Mouse (Mus musculus): ENCODE measurements around the gene Gfra1.

The Gfra1 gene

DNA sequence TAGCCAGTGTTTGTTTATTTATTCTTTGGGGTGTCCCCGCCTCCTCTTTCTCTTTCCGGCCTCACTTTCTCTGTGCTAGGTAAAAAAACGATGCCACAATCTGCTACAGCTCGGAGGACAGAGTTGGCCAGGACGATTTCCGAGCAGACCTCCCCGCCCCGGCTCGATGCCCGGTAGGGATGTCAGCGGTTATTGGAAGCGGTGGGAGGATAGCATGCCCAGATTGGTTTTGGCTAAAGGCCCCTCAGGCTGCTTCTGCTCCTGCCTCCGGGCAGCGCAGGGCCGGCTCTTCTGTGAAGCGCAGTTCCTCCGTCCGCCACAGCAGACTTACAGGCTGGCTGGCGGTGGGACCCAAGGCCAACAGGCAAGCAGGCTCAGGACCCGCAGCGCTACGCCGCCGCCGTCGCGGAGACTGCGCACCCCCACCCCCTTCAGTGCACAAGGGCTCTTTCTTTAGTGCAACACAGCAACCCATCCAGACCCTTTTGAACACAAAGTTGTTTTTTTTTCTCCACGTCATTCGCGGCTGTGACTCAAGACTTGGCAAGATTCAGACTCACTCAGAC, at the start of gene Gfra1:
Gene Gfra1, minus strand, starts transcription at position 414 of the 566 bp plus-strand sequence.
- DNase-seq = peak in 1 of 2 experiments; percentile 18

DNA sequence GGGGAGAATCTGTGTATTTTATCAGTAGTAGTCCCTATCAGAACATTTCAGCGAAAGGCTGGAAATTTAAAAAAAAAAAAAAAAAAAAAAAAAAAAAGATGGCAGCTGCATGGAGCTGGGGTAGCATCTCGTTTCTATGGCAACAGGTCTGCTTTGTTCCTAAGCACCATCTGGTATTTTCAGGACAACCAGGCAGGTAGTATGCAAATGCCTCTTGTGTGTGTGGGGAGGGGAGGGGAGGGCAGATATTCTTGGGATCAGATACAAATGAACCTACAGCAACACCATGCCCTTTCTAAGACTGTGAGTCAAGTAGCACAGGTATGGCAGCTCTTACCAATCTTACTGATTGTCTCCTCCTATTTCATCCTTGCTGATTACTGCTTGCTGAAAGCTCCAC, 44.3 kb upstream of the Gfra1 start:
- no peak for DNase-seq

- no peak for DNase-seq
Measured at GRCm38 (mm10) chr19:58499420-58499966, 43.8 kb upstream of the Gfra1 start.

- no peak for DNase-seq
Measured at GRCm38 (mm10) chr19:58497106-58497505, 41.4 kb upstream of the Gfra1 start.

DNA sequence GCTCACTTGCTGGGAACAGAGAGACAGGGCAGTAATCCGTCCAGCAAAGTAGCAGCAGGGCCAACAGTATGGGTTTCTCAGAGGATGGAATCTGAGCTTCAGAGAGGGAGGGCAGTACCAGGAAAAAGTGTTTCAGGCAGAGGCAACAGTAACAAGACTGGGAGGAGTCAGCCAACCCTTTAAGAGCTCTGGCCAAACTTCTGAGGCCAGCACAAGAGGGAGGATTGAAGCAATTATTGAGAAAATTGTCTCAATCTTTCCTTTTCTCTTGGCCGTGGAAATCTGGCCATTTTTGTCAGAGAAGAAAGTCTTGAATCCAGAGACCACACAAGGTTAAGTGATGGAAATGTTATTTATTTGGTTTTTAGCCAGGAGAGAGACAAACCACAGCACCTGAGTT, 31.0 kb upstream of the Gfra1 start:
- no peak for DNase-seq

DNA sequence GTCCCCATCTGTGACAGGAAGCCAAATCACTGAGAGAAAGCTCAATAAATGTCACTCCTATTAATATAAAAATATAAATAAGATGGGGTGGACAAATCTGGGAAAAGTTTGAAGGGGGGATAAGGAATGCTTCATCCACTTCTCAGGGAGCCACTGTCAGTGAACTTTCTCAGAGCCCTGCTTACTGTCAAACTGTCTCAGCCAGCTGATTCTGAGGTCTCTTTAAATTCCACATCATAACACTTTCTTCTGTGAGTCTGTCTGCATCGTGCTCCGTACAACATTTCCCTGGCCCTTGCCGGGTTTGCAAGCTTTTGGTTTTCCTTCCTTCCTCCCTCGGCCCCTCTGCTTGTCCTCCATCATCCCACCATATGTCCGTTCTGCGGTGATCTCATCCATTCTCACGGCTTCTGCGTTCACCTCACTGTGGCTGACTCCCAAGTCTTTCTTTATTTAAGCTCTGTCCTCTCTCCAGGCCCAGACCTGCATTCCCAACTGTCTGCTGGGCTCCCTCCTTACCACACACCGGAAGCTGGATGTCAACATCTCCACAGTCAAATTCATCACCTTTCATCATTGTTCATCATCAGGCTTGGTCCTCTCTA, 26.8 kb upstream of the Gfra1 start:
- no peak for DNase-seq

DNA sequence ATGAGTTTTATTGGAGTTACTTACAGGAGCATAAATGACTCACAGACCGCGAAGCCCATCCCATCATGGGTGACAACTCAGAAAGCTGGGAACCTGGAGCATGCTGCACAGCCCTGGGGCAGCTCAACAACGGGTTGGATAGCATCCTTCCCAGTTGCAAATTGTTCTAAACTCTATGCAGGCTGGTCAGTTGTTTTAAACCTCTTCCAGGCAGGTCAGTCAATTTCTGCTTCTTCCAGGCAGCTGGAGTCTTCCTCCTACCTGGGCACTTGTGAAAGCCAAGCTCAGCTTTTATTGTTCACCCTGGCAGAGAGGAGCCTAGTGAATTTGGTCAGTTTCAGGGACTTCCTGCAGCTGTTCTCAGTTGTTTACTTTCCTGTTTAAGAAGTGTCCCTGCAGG, 18.5 kb upstream of the Gfra1 start:
- no peak for DNase-seq

DNA sequence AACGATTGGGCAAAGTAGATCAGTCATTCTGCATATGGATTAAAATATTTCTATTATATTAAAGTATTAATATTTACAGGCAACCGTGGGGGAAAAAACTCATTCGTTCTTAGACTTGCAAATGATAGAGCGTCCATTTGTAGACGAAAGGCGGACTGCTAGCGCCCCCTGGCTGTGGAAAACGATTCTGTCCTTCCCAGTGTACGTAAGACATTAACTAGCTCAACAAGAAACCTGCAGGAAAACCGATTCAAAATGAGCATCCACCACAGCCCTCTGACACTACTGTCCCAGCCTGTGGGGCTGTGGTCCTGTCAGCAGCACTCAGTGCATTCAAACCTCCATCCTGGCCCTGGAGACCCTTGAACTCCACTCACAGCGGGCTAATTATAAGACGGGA, 13.7 kb upstream of the Gfra1 start:
- DNase-seq = peak; percentile 71 to 84

- no peak for DNase-seq
Measured at GRCm38 (mm10) chr19:58468331-58468730, 12.6 kb upstream of the Gfra1 start.

DNA sequence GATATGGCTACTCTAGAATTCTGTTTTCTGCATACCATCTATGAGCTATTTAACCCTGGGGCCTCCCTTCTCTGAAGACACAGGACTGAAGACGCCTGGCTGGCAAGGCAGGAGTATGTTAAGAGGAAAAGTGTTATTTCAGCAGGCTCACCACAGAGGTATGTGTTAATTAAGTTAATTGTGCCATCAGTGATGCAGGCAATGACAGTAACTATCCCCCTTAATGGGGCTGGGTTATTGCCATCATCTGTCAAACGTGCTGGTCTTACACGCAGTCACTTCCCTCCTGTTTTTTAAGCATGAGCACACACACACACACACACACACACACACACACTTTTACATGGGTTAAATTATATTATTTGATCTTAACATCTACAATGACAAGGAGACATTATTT, 8.0 kb upstream of the Gfra1 start:
- no peak for DNase-seq

DNA sequence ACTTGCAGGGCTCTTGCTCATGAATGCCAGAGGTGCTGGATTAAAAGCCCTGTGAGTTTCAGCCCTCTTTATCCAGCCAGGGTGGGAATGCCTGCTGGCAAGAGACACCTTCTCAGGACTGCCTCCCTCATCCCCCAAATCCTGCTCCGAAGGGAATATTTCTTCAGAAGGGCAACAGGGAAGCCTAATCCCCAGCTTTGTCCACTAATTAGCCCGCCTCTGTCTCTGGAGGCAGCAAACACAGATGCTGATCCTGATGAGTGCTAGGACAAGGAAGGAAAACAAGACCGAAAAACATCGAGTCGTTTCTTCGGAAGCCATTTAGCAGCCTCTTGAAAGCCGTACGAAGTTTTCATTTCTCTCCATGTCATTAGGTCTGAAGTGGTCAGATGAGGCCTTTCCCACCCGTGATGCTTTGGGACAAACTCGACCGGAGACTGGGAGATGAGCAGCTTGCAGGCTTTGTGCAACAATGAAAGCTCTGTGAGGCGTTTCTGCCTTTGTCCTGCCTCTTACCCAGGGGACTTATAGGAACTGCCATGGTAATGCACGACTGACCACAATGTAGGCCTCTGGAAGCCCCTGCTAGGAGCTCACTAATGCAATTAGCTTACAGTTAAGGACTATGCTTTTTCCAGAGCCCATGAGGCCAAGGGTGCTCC, 4.8 kb upstream of the Gfra1 start:
- DNase-seq = no peak

DNA sequence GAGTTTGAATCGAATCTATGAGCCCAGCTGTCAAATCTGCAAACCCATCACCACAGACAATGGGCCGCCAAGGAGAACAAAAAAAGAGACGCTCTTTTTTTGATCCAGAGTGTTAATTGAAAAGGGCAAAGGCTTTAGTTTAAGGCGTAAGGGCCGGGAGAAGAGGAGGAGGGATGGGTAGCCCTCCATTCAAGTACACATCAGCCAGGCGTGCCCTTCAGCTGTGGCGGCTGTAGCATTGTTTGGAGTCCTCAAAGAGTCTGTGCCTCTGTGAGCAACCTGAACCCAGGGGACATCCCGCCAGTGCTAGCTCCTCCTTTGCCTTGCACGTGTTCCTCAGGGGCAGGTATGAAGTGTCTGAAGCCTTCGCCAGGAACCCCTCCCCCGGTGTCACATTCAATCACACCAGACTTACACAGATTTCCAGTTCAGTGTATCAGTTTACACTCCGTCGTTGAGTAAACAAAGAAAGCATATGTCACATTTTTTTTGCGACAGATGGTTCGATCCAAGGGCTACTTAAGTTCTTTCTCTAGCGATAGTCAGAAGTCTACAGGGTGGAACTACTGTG, 867 bp upstream of the Gfra1 start:
- DNase-seq = no peak

DNA sequence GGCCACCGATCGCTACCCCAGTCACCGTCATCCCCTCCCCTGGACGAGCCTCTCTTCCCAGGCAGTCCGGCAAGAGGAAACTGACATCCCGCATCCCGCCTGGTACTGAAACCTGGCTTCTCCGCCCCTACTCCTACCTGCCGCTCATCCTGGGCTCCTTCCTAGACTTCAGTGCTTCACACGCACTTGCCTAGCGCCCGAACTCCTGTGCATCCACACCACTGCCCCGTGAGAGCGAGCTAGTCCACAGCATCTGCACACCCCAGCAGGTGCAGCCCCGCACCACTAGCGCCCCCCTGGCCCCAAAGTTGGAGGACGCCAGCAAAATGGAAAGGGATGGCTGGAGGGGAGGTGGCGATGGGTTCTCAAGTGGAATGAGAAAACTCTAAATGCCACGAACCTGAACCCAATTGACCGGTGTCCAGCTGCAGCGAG, 631 bp downstream of the Gfra1 start:
- DNase-seq = peak in 1 of 2 experiments; percentile 12

GRCm38 (mm10) chr19:58454261-58455060, 1.2 kb downstream of the Gfra1 start:
- DNase-seq = peak; percentile 9 to 10

GRCm38 (mm10) chr19:58453581-58453980, 2.1 kb downstream of the Gfra1 start:
- no peak for DNase-seq

- no peak for DNase-seq
Measured at GRCm38 (mm10) chr19:58452941-58453551, 2.7 kb downstream of the Gfra1 start.

GRCm38 (mm10) chr19:58452178-58452819, 3.4 kb downstream of the Gfra1 start:
- DNase-seq = no peak

DNA sequence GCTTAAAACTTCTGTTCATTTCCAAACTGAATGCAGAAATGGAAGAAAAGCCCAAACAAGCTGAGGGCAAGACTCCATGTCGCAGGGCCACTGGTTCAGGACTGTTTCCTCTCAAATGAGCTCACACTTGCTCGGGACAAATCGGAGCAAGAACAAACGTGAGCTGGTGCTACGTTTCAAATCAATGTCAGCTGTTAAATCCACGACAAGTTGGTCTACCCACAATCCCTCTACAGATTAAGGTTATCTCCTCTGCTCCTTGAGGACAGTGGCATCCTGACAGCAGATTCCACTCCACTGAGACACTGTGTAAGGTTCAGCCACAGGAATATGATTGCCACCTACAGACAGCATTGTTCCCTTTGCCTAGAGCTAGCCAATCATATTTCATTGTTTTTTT, 4.4 kb downstream of the Gfra1 start:
- DNase-seq = no peak

DNA sequence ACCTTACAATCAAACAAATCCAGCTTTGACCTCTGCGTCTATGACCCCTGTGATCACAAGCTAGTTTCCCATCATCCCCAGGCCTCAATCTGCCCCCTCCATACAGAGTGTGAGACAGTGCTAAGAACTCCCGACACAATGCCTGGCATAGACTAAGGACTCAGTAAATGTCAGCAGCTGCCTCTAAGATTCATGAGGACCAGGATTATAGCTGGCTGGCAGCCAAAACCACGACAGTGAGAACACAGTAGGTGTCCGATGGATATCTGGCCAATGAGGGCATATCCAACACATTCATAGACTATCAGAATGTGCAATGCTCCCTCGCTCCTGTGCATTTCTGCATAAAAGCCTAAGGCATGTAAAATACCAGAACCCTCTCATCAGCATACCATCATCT, 5.0 kb downstream of the Gfra1 start:
- DNase-seq = no peak

GRCm38 (mm10) chr19:58442785-58443732, 12.7 kb downstream of the Gfra1 start:
- DNase-seq = no peak

DNA sequence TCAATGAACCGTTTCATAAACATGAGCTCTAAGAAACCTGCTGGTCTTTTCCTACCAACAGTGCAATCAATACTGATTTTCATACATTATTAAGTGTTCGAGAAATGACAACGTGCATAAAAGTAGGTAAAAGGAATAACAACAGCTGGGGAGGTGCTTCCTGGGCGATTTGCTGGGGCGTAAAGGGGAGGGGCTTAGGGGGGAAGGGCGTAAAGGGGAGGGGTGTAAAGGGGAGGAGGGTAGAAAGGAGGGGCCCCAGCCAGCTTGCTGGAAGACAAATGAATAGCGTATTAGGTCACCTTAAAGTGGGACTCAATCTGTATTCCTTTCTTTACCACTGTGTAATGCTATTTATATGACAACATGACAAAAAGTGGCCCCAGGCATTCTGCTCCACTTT, 13.9 kb downstream of the Gfra1 start:
- no peak for DNase-seq

All from cerebellum, adult 18-20 months (tissue).